Mouse (Mus musculus) cerebellum, adult 2 months (tissue): ENCODE results near the gene Dpp6.

Experiments used
- CTCF ChIP-seq: fragments of 200-500 bp; IDR thresholded peaks from 2 replicates; pipeline ENCODE4 v1.5.1; 2011; ENCODE audit warnings: low read depth, mild to moderate bottlenecking, control low read depth, low read length, moderate library complexity, borderline replicate concordance; ENCODE audit not compliant: insufficient read depth
- POLR2A ChIP-seq: fragments of 200-500 bp; IDR thresholded peaks from 2 replicates; pipeline ENCODE4 v1.6.1; 2011; ENCODE audit warnings: low read length, control low read depth, borderline replicate concordance; ENCODE audit not compliant: insufficient read depth

DNA sequence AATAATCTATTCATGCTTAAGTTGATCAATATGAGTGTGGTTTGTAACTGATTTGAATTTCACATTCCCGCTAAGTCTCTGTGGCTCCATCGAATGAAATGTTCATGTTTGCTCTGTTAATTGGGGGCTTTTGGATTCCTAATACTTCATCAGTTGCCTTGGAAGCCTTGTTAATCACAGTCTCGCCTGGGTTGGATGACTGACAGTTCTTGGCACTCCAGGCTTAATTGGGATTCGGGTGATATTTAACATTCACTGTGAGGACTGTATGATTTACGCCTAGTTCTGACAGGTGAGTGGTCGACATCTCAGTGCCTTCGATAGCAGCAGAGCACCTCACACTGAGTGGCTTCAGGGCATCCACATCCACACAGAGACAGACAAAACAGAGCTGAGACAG lies 90.1 kb downstream of the Dpp6 start:
- TF ChIP-seq CTCF (no peak), POLR2A (no peak)
